Mouse (Mus musculus): ENCODE measurements at regions not wholly inside any gene's neighbourhood (a gene's known extent, or its start where the extent isn't known, plus 50 kb on each side); places are given as distances from the start of the nearest gene placed in this dataset.

GRCm38 (mm10) chr14:91658654-91659421 is 2231.6 kb downstream of the Pcdh9 start:
- Histone ChIP-seq H3K4me1 (ENCODE audit: control insufficient read depth, insufficient read depth, low read length) (no peaks in the 10 kb centered on the region), H3K36me3 (ENCODE audit: control insufficient read depth, insufficient read depth, low read length) (no peaks in the 10 kb centered on the region), H3K4me2 (ENCODE audit: low read depth) (no peak overlapping the region), H3K9ac (ENCODE audit: low read length) (no peak overlapping the region), H3K27me3 (ENCODE audit: control insufficient read depth, insufficient read depth, low read length) (no peaks in the 10 kb centered on the region), H3K27ac (ENCODE audit: low read depth, low read length) (no peak overlapping the region), H3K9me3 (ENCODE audit: control insufficient read depth, low read length) (no peaks in the 10 kb centered on the region), H3K4me3 (ENCODE audit: low read depth, low read length) (no peak overlapping the region)
- WGBS: 81% methylated on average over 4 of the region's 4 CpGs
- ATAC-seq (ENCODE audit: insufficient read depth, low FRiP score, low TSS enrichment) (no peak), DNase-seq (ENCODE audit: low spot score) (no peak)

- no peaks in the 10 kb centered on the region for H3K27me3 ChIP-seq (ENCODE audit: control insufficient read depth, insufficient read depth, low read length)
- ATAC-seq (ENCODE audit: insufficient read depth, low FRiP score, low TSS enrichment): no peak
- H3K27ac ChIP-seq (ENCODE audit: low read depth, low read length): no peak overlapping the region
- DNase-seq (ENCODE audit: low spot score): no peak
- H3K9ac ChIP-seq (ENCODE audit: low read length): no peak overlapping the region
- no peak overlapping the region for H3K4me2 ChIP-seq (ENCODE audit: low read depth)
- no peak overlapping the region for H3K4me3 ChIP-seq (ENCODE audit: low read depth, low read length)
- no peaks in the 10 kb centered on the region for H3K36me3 ChIP-seq (ENCODE audit: control insufficient read depth, insufficient read depth, low read length)
- no peaks in the 10 kb centered on the region for H3K9me3 ChIP-seq (ENCODE audit: control insufficient read depth, low read length)
- 72% methylated on average over 1 of the region's 1 CpGs for WGBS
- H3K4me1 ChIP-seq (ENCODE audit: control insufficient read depth, insufficient read depth, low read length): no peaks in the 10 kb centered on the region
Observed at GRCm38 (mm10) chr14:91656011-91656410, 2234.5 kb downstream of the Pcdh9 start.

DNA sequence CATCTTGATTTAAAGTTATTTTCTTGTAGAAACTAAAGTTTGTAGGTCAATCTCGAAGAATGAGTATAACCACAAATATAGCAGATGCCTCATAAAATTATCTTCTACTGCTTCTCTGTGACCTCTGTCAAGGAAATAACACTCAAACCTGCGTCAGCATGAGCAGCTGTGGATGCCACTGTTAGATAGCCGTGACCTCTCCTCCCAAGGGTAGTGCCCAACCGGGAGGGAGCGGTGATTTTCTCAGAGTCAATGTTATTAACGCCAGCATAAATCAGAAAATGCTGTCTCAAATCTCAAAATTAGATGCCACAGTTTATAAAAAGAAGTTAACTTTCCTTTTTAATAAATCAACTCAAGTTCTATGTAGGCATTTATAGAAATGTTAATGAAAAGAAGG is 2259.5 kb downstream of the Pcdh9 start:
- H3K27ac ChIP-seq (ENCODE audit: low read depth, low read length): no peak overlapping the region
- H3K4me3 ChIP-seq (ENCODE audit: low read depth, low read length): no peak overlapping the region
- no peak overlapping the region for H3K9ac ChIP-seq (ENCODE audit: low read length)
- no peaks in the 10 kb centered on the region for H3K27me3 ChIP-seq (ENCODE audit: control insufficient read depth, insufficient read depth, low read length)
- H3K9me3 ChIP-seq (ENCODE audit: control insufficient read depth, low read length): no peaks in the 10 kb centered on the region
- ATAC-seq (ENCODE audit: insufficient read depth, low FRiP score, low TSS enrichment) (no peak), DNase-seq (ENCODE audit: low spot score) (peak; percentile 16)
- no peaks in the 10 kb centered on the region for H3K36me3 ChIP-seq (ENCODE audit: control insufficient read depth, insufficient read depth, low read length)
- no peak overlapping the region for H3K4me2 ChIP-seq (ENCODE audit: low read depth)
- no peaks in the 10 kb centered on the region for H3K4me1 ChIP-seq (ENCODE audit: control insufficient read depth, insufficient read depth, low read length)
- WGBS: 57% methylated on average over 6 of the region's 6 CpGs

GRCm38 (mm10) chr14:91614391-91614790 is 2276.1 kb downstream of the Pcdh9 start:
- DNase-seq (ENCODE audit: low spot score): no peak
- Histone ChIP-seq H3K27ac (ENCODE audit: low read depth, low read length) (no peak overlapping the region), H3K4me3 (ENCODE audit: low read depth, low read length) (no peak overlapping the region), H3K27me3 (ENCODE audit: control insufficient read depth, insufficient read depth, low read length) (no peaks in the 10 kb centered on the region), H3K36me3 (ENCODE audit: control insufficient read depth, insufficient read depth, low read length) (no peaks in the 10 kb centered on the region), H3K9me3 (ENCODE audit: control insufficient read depth, low read length) (no peaks in the 10 kb centered on the region), H3K4me1 (ENCODE audit: control insufficient read depth, insufficient read depth, low read length) (no peaks in the 10 kb centered on the region), H3K9ac (ENCODE audit: low read length) (no peak overlapping the region), H3K4me2 (ENCODE audit: low read depth) (no peak overlapping the region)
- no peak for ATAC-seq (ENCODE audit: insufficient read depth, low FRiP score, low TSS enrichment)

GRCm38 (mm10) chr14:91604570-91604969 is 2285.9 kb downstream of the Pcdh9 start:
- Histone ChIP-seq H3K9me3 (ENCODE audit: control insufficient read depth, low read length) (no peaks in the 10 kb centered on the region), H3K4me1 (ENCODE audit: control insufficient read depth, insufficient read depth, low read length) (no peaks in the 10 kb centered on the region), H3K27me3 (ENCODE audit: control insufficient read depth, insufficient read depth, low read length) (no peaks in the 10 kb centered on the region), H3K4me3 (ENCODE audit: low read depth, low read length) (no peak overlapping the region), H3K27ac (ENCODE audit: low read depth, low read length) (no peak overlapping the region), H3K9ac (ENCODE audit: low read length) (no peak overlapping the region), H3K4me2 (ENCODE audit: low read depth) (no peak overlapping the region), H3K36me3 (ENCODE audit: control insufficient read depth, insufficient read depth, low read length) (no peaks in the 10 kb centered on the region)
- DNase-seq (ENCODE audit: low spot score): no peak
- no peak for ATAC-seq (ENCODE audit: insufficient read depth, low FRiP score, low TSS enrichment)

DNA sequence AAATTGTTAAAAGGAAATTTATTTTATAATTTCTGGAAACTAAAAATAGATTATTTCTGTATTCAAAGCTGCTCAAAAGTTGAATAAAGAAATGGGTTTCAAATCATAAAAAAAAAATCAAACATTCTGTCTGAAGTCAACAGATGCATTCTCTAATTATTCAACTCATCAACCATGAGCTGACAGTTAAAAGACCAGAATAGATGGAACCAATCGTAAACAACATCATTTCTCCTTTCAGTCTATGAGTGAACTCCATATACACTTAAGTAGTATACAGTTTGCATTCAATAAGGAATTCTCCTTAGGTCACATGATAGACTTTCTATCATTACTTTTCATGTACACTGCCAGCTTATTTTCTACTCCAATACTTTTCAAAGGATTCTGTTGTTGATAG is 2308.0 kb downstream of the Pcdh9 start:
- no peaks in the 10 kb centered on the region for H3K9me3 ChIP-seq (ENCODE audit: control insufficient read depth, low read length)

DNA sequence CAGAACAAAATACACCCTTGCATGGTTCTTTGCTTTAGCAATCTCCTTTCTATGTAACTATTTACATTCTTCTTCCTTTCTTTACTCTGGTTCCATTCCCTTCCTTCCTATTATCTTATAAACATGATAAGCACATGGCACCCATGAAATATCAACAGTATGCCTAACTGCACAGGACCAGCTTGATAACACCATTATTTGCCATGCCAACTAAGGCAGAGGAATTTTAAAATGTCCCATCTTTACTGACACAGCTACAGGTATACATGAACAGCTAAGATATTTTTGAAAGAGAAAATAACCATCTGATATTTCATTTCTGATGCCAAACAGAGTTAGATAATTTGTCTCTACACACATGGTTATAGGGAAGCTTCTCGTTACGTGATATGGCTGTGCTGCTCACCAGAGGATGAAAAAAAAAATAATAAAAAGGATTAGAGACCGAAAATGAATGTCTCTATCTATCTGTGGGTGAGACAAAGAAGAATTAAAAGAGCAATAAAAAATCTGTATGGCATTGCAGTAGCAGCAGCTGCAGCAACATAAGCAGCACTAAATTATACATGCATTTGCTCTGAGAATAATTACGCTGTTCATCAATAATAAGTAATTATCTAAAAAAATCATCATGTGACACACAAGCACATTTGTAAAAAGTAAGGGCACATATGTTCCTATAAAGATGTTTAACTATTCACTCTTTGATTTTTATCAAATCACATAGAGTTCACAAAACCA is 2308.6 kb downstream of the Pcdh9 start:
- WGBS: 86% methylated on average over 4 of the region's 4 CpGs

More for the DNA sequence above, 2308.0 kb downstream of the Pcdh9 start:
- Histone ChIP-seq H3K27ac (ENCODE audit: low read depth, low read length) (no peak overlapping the region), H3K4me1 (ENCODE audit: control insufficient read depth, insufficient read depth, low read length) (no peaks in the 10 kb centered on the region), H3K9ac (ENCODE audit: low read length) (no peak overlapping the region), H3K27me3 (ENCODE audit: control insufficient read depth, insufficient read depth, low read length) (no peaks in the 10 kb centered on the region), H3K4me3 (ENCODE audit: low read depth, low read length) (no peak overlapping the region), H3K36me3 (ENCODE audit: control insufficient read depth, insufficient read depth, low read length) (no peaks in the 10 kb centered on the region), H3K4me2 (ENCODE audit: low read depth) (no peak overlapping the region)
- no peak for ATAC-seq (ENCODE audit: insufficient read depth, low FRiP score, low TSS enrichment)
- DNase-seq (ENCODE audit: low spot score): no peak
- 77% methylated on average over 1 of the region's 1 CpGs for WGBS

DNA sequence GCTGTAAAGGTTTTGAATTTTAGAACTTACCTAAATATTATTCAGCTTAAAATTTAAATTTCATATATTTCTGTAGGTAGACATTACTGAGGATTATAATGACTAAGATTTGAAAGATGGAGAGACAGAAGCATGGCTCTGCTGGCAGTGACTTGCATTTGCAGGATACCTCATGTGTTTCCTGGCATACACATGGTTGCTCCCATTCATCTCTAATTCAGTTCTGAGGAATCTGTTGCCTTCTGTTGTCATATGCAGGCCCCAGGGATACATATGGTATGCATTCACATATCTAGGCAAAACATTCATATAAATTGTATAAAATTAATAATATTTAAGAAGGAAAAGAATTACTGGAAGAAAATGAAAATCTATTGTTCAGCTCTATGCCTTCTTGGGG is 2321.4 kb downstream of the Pcdh9 start:
- DNase-seq (ENCODE audit: low spot score): no peak
- no peak for ATAC-seq (ENCODE audit: insufficient read depth, low FRiP score, low TSS enrichment)
- Histone ChIP-seq H3K9me3 (ENCODE audit: control insufficient read depth, low read length) (no peaks in the 10 kb centered on the region), H3K4me3 (ENCODE audit: low read depth, low read length) (no peak overlapping the region), H3K4me1 (ENCODE audit: control insufficient read depth, insufficient read depth, low read length) (no peaks in the 10 kb centered on the region), H3K36me3 (ENCODE audit: control insufficient read depth, insufficient read depth, low read length) (no peaks in the 10 kb centered on the region), H3K27me3 (ENCODE audit: control insufficient read depth, insufficient read depth, low read length) (no peaks in the 10 kb centered on the region), H3K9ac (ENCODE audit: low read length) (no peak overlapping the region), H3K4me2 (ENCODE audit: low read depth) (no peak overlapping the region), H3K27ac (ENCODE audit: low read depth, low read length) (no peak overlapping the region)

More for the DNA sequence above, 2308.6 kb downstream of the Pcdh9 start:
- DNase-seq (ENCODE audit: low spot score) (no peak), ATAC-seq (ENCODE audit: insufficient read depth, low FRiP score, low TSS enrichment) (no peak)
- Histone ChIP-seq H3K4me2 (ENCODE audit: low read depth) (no peak overlapping the region), H3K27me3 (ENCODE audit: control insufficient read depth, insufficient read depth, low read length) (no peaks in the 10 kb centered on the region), H3K27ac (ENCODE audit: low read depth, low read length) (no peak overlapping the region), H3K9me3 (ENCODE audit: control insufficient read depth, low read length) (no peaks in the 10 kb centered on the region), H3K4me3 (ENCODE audit: low read depth, low read length) (no peak overlapping the region), H3K36me3 (ENCODE audit: control insufficient read depth, insufficient read depth, low read length) (no peaks in the 10 kb centered on the region), H3K9ac (ENCODE audit: low read length) (no peak overlapping the region), H3K4me1 (ENCODE audit: control insufficient read depth, insufficient read depth, low read length) (no peaks in the 10 kb centered on the region)

GRCm38 (mm10) chr14:91539181-91539580 is 2351.3 kb downstream of the Pcdh9 start:
- no peaks in the 10 kb centered on the region for H3K27me3 ChIP-seq (ENCODE audit: control insufficient read depth, insufficient read depth, low read length)
- no peak for DNase-seq (ENCODE audit: low spot score)
- H3K36me3 ChIP-seq (ENCODE audit: control insufficient read depth, insufficient read depth, low read length): no peaks in the 10 kb centered on the region
- ATAC-seq (ENCODE audit: insufficient read depth, low FRiP score, low TSS enrichment): no peak
- H3K27ac ChIP-seq (ENCODE audit: low read depth, low read length): no peak overlapping the region
- no peak overlapping the region for H3K9ac ChIP-seq (ENCODE audit: low read length)
- no peaks in the 10 kb centered on the region for H3K4me1 ChIP-seq (ENCODE audit: control insufficient read depth, insufficient read depth, low read length)
- H3K9me3 ChIP-seq (ENCODE audit: control insufficient read depth, low read length): no peaks in the 10 kb centered on the region
- H3K4me3 ChIP-seq (ENCODE audit: low read depth, low read length): no peak overlapping the region
- no peak overlapping the region for H3K4me2 ChIP-seq (ENCODE audit: low read depth)
